Mouse (Mus musculus) adrenal gland, adult 18-20 months (tissue): ENCODE data around the gene Ctc1. TPM values are rescaled to one million over a fixed set of nuclear protein-coding genes. Genes with fewer than 3 reads are reported as not detected.
A peak's percentile ranks its signal among the peaks of the same experiment; 100 is the strongest.

Experiments used
- DNase-seq, 2 experiments: peaks; one replicate each; pipeline ENCODE4 v3.0.0; 2021 to 2022; ENCODE audit warnings: low spot score in 2 of 2
- total RNA-seq, 2 experiments: library from RNA; stranded (reverse); gene quantifications; 1 replicate in 1 of 2; 2 replicates in 1 of 2; pipeline ENCODE4 v1.2.3; 2021

Gene Ctc1
- total RNA-seq, 2 experiments from 2014 or later = 20.3 to 28.9 TPM

DNA sequence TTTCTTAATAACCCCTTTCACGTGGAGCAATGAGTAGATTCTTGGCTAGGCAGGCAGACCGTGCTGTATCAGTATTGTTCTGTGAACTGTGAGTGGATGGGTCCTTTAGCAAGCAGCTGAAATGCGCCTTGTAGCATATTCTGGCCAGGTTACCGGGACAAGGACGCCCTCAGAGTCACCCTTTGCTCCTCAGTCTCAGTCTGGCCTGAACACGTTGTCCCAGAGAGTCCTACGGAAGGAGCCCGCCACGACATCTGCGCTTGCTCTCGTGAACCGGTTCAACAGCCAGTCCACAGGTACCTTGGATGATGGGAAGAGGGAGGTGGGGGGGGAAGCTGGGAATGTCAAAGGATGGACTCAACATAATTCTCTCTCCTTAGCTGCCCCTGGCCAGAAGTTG, 31.9 kb downstream of the Ctc1 start:
- DNase-seq = no peak

DNA sequence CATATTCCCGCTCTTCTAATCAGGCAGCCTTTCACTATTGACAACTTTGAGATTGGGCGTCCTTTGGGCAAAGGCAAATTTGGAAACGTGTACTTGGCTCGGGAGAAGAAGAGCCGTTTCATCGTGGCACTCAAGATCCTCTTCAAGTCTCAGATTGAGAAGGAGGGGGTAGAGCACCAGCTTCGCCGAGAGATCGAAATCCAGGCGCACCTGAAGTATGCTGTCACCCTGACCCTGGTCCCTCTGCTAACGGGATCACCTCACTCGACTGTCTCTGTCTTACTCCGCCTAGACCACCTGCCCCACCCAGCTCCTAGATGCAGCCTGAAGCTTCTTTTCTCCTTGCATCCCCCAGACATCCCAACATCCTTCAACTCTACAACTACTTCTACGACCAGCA, 32.4 kb downstream of the Ctc1 start:
- DNase-seq = no peak

DNA sequence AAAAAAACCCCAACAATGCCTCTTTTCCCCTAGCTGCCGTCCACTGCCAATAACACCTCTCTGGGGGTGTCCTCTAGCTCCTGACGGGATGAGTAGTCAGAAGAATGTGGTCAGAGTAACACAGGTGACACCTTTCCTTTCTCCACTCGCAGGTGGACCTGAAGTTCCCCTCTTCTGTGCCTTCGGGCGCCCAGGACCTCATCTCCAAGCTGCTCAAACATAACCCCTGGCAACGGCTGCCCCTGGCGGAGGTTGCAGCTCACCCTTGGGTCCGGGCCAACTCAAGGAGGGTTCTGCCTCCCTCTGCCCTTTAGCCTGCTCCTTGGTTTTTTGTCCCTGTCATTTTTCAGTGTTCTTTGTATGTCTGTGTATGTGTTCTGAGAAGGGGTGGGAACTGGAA, 35.0 kb downstream of the Ctc1 start:
- no peak for DNase-seq

DNA sequence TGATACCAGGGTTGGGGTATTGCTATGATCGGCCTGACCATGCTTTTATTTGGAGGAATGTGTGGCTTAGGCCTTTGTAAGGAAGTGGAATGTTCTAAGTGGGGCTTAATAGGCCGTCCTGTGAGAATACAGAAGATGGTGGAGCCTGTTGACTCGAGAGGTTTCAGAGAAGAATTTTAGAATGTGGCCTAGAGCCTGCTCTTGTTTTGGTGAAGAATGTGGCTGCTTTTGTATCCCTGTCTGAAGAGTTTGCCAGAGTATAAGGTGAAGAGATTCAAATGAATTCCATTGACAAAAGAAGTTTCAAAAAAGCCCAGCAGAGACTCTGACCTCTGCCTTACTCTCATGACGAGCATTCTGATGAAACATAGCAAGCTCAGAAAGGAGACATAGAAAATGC, 36.1 kb downstream of the Ctc1 start:
- DNase-seq = no peak

DNA sequence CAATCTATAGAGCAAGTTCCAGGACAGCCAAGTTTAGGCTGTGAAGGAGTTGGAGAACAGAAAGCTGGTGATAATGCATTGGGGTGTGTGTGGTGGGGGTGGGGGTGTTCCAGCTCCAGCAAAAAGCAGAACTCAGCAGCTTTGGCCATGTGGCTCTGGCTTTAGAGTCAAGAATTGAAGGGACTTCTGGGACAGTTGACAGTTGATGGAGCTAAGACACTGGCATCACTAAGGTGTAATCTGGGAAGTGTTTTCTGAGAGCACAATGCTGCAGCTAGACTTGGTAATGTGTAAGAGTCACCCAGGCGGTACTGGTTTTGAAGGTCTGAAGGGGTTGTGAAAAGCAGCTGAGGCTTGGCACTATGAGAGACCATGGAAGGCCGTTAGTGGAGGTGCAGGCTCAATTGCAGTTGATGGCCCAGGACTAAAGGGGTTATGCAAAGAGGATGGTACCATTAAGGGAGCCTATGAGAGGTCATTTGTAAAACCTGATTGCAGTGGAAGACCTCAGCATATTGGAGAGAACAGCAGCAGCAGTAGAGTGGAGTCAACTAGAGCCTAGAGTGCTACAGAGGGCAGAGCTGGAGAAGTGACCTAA, 37.2 kb downstream of the Ctc1 start:
- no peak for DNase-seq

DNA sequence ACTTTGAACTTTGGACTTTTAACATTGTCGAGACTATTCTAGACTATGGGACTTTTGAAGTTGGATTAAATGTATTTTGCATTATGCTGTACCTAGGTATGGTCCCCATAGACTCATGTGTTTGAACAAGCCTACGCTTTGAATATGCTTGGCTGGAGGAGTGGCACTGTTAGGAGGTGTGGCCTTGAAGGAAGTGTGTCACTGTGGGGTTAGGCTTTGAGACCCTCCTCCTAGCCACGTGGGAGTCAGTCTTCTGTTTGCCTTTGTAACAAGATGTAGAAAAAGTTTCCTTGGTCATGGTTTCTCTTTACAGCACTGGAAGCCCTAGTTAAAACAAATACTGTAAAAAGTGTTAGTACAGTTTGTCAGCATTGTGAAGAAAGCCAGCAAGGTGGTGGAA, 38.1 kb downstream of the Ctc1 start:
- no peak for DNase-seq

DNA sequence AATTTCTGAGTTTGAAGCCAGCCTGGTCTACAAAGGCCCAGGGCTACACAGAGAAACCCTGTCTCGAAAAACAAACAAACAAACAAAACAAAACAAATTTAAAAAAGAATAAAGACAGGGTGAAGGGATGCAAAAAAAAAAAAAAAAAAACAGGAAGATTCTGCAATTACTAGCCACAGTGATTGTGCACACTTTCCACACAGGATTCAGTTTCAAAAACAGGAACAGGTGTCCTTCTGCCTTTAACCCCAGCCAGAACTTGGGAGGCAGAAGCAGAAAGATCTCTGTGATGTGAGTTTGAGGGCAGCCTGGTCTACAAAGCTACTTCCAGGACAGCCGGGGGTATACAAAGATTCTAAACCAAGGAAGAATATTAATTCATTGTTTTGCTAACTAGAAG, 42.6 kb downstream of the Ctc1 start:
- DNase-seq = no peak

DNA sequence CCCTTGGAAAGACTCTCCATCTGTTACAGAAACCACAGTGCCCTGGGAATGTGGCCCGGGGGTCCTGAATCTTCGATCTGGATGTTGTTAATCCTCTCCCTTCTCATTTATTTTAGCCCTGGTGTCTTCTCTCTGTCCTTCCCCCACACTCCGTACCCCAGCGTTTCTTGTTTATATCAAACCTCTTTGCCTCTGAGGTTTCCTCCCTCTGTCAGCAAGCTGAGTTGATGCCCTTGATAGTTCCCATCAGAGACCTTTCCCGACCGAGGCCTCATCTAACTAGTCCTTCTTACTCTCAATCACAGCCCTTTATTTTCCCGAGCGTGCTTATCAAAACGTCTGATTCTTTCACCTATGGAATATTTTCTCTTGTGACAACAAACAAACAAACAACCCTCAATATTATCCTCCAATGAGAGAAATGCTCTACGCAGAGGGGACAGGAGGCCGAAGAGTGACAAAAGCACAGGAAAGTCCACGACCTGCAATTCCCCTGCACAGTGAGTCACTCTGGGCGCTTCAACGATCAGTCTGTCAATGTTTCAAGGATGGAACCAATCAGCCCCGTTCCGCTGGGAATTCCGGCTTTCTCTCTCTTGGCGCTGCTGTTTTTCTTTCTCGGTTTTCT, 43.1 kb downstream of the Ctc1 start:
- no peak for DNase-seq

DNA sequence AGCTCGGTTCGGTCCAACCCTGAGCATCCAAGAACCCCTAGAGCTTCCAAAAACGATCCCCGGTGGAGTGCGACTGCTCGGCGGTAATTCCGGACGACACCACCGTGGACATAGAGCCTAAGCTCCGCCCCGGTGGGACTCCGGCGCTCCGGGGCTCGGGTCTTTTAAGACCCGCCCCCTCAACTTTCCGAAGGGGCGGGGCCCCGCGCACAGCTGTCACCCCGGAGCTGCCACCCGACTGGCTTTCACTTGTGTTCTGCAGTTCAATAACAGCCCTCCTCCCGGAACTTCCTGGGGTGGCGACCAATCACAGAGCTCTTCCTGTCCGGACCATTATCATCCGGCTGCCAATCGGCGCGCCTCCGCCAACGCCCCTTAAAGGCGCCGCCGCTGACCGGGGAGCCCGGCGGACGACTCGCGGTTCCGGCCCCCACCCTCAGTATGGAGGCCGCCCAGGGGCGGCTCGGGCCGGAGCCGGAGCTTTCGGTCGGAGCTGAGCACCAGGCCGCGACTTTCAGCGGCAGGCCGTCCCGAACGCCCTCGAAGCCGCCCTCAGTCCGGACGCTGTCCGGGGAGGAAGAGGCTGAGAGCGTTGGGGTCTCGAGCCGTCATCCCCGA, 43.8 kb downstream of the Ctc1 start, which contains the start of gene Borcs6:
TSS of gene Borcs6 (plus strand) at position 361 of the 618 bp plus-strand sequence.
- DNase-seq = peak; percentile 83 to 88

DNA sequence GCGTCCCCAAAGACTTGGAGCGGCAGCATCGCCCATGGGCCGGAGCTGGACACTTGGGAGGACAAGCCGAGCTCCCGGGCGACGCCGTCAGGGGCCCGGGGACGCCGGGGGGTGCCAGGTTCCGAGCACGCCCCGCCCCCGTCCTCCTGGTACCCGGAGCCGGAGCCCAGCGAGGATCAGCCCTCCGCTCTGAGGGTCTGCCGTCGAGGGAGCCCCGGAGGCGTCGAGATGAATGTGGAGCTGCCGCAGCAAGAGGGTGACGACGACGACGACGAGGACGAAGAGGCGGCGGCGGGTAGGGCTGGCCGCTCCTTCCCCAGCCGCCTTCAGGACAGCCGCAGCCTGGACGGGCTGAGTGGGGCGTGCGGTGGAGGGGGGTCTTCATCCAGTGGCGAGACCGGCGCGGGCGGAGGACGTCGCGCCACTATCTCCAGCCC, 44.3 kb downstream of the Ctc1 start:
- DNase-seq = peak; percentile 61 to 64

DNA sequence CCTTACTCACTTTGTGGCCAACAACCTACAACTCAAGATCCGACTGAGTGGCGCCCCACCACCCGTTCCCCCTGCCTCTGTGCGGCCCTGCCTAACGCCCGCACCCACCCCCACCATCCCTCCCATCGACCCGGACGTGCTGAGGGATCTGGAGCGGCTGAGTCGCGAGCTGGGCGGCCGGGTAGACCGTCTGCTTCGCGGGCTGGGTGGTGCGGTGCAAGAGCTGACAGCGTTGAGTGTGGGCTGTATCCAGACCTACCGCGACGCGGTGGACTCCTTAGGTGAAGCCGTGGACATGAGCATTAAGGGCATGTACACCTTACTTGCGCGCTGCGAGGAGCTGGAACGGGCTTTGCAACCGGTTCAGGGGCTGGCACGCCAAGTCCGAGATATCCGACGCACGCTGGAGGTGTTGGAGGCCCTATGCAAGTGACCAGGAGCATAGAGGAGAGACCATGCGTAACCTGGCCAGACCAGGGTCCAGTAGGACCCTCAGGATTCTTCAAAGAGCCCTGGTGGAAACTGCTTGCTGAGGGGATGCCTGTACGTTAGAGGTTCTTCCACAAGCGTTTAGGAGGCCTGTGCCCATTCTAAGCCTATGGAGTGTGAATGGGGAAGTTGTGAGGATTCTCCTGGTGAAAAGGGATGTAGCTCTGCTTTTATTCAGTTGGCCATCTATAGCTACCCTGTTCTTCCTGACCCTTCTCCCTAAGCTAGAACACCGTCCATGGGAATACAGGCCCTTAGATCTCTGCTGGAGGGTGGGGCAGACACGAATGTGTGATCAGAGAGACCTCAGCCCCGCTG, 44.9 kb downstream of the Ctc1 start:
- DNase-seq = peak; percentile 46 to 49

DNA sequence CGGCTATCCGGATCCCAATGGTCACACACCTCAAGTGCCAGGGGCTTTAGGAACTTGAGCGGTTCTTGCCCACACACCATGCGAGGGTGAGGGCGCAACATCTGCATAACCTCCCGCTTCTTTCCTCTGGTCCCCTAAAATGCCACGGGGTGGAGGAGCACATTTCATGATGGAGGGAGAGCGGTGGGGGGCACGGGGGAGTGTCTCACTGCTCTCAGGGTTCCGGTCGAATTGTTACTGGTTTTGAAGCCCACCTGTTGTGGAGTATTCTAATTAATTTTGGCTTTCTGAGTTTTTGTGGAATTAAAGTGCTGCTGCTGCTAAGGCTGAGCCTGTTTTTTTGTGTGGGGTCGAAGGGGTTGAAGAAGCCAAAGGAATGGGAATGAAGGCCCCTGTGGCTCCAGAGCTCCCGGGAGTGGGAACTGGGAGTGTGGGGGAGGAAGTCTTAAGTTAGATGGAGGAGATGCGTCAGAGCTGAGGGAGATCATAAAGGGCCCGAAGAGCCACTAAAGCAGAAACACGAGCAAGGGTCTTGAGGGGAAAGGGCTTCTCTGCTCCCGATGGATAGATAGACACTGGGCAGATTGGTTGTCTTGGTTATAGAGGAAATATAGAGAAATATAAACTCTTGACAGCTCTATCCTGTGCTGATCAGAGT, 45.7 kb downstream of the Ctc1 start:
- no peak for DNase-seq

DNA sequence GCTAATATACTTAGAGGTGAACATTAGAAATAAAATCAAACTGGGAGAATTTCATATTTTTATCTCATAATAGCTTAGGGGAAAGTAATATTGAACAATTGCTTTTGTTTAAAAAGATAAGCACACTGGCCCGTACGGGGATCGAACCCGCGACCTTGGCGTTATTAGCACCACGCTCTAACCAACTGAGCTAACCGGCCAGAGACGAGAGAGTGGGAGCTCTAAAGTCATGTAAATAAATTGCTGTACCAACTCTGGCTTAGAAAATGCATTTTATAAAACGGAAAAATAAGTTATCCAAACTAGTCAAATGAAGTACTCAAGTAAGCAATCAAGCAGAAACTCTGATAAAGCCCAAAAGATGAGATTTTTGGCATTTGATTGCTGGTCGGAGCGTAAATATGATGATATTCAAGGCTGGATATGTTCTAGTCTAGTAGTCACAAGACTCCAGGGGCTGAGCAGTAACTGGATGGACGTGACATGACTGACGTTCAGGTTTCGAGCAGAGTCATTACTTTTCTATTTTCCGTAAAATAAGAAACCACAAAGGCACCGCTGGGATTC, 46.6 kb downstream of the Ctc1 start:
- peak; percentile 83 to 87 for DNase-seq

DNA sequence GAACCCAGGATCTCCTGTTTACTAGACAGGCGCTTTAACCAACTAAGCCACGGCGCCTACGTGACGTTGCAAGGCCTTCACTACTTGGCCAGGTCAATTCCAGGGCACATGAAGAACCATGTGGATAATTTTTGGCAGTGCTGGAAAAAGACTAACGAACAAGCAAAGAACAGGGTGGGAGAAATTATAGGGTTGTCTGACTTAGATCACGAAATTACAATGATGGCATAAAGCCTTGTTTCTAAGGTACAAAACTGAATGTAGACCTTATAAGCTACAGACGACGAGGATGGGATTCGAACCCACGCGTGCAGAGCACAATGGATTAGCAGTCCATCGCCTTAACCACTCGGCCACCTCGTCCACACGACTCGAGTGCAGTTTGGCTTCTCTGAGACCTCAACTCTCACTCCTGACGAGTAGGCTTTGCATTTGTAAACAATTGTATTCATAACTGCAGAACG, 47.1 kb downstream of the Ctc1 start:
- peak; percentile 96 to 98 for DNase-seq

DNA sequence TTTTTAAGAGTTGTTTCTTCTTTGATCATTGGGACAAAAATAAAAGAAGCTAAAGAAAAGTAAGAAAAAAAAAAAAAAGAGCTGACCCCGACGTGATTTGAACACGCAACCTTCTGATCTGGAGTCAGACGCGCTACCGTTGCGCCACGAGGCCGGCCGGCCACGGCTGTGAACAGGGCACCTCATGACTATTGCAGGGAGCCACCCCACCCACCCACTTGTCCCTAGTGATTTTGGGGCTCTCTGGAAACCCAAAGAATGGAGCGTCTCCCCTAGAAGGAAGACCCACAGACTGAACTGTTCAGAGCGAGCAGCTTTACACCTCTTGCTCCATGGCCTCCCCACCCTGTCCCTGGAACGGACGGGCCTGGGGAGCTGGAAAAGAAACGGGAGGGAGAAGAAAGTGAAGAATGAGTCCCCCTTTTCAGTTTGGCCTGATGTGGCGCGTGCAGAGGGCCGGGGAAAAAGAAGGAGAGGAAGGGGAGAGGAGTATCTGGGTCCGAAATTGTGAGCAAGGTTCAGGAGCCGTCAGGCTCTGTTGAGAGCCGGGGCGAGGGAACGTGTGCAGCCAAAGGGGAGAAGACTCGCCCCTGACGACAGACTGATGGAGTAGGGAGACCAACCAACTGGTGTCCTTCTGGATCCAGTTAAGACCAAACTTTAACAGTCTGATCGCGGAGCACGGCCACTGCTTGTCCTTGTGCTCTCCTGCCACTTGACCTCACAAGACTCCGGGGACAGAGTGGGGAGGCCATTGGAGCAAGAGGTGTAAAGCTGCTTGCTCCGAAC, 47.9 kb downstream of the Ctc1 start:
- DNase-seq = peak; percentile 84 to 85

DNA sequence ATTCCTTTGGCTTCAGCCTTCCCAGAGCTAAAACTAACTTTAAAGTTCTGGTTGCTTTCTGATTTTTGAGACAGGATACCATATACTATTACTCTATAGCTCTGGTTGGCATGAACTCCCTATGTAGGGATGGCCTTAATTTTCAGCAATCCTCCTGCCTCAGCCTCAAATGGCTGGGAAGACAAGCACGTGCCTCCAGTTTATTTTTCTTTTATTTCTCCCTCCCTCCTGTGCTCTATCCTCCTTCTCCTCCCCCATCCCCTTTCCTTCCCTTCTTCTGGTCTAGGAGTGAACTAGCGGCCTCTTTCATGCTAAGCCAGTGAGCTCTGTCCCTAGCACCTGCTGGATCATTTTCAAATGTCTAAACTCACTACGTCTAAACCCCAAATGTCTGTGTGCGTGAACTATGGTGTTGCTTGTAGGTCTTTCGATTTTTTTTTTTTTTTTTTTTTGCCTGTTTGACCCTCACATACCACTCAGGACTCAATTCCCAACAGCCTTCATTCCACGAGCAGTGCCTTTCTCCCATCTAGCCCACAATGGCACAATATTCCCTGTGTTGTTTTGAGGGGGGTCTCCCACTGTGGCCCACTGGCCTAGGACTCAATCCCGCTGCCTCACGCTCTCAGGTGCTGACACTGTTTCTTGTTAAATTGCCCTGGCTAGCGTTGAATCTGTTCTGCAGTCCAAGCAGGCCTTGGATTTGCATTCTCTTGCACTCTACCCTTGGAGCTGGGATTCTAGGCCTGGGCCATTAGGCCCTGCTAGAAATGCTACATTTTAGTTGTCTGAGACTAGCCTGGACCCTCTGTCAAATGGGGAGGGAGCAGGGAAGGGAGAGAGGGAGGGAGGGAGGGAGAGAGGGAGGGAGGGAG, 48.8 kb downstream of the Ctc1 start:
- no peak for DNase-seq

DNA sequence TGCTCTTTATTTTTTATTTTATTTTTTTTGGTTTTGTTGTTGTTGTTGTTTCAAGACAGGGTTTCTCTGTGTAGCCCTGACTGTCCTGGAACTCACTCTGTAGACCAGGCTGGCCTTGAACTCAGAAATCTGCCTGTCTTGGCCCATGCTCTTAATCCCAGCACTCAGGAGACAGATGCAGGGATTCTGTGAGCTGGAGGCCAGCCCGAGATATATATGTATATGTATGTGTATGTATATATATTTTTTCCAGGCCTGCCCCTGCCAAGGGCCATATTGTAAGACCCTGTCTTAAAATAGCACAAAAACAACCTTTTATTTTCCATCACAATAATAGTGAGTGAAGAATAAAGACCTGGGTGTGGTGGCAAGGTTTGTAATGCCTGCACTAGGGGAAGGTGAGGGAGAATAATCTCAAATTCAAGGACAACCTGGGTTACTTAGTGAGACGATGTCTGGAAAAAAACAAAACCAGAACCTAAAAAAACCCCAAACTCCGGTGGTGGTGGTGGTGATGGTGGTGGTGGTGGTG, 49.7 kb downstream of the Ctc1 start:
- DNase-seq = no peak

DNA sequence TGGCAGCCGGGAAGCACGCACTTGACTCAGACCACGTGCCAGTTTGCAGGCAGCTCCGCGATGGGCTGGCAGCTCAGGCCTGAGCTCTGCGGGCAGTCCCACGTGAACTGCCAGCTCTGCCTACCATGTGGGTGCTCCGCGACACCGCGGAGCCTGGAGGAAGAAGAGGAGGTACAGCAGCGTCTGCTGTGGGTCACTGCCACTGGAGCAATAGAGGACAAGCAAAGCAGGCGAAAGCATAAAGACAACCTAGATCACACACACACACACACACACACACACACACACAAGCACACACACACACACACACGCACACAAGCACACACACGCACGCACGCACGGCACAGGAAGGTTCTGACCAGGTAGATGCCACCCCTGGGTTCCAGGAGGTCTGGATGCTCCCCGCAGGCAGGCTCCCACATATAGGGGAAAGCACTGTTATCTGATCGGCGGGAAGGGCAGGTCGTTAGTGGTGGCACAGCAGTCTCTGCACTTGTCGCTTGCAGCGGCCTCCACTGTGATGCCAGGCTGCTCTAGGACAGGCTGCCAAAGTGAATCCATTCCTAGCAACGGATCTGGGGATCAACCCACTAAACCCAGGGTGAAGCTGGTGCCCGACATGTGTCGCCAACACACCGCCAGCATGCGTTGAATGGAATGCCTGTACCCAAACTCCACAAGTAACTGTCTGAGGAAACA, 50.6 kb downstream of the Ctc1 start:
- DNase-seq = peak in 1 of 2 experiments; percentile 46
